Mouse (Mus musculus): ENCODE data around the gene Spata31d1d. TPM values are rescaled to one million over a fixed set of nuclear protein-coding genes. Genes with fewer than 3 reads are reported as not detected.

Spata31d1d gene
- polyA plus RNA-seq, 1 experiment from 2014 or later: not detected

- Histone ChIP-seq H3K4me3 (no peak overlapping the region), H3K9ac (no peak overlapping the region), H3K27ac (no peak overlapping the region), H3K4me1 (no peaks in the 10 kb centered on the region), H3K36me3 (no peaks in the 10 kb centered on the region), H3K9me3 (replicated peaks) (no peaks in the 10 kb centered on the region; the same call in 1 of the 2 replicates), H3K4me2 (no peak overlapping the region), H3K27me3 (replicated peaks) (peaks cover 26% of the 10 kb centered on the region)
- ATAC-seq: no peak
- 73% methylated on average over 7 of the region's 7 CpGs for WGBS (ENCODE audit: insufficient replicate concordance)
These were observed 35.8 kb downstream of the Spata31d1d start for GRCm38 (mm10) chr13:59695781-59696180.

- no peaks in the 10 kb centered on the region for H3K36me3 ChIP-seq
- ATAC-seq: no peak
- no peaks in the 10 kb centered on the region; the same call in 1 of the 2 replicates for H3K9me3 ChIP-seq (replicated peaks)
- no peak within 1 kb of the TSS for H3K9ac ChIP-seq
- H3K27me3 ChIP-seq (replicated peaks): peaks cover 21% of the 10 kb centered on the region
- H3K4me3 ChIP-seq: no peak within 1 kb of the TSS
- H3K4me1 ChIP-seq: peaks cover 6% of the 10 kb centered on the region; the same call in 1 of the 2 replicates
- 69% methylated on average over 3 of the region's 3 CpGs for WGBS (ENCODE audit: insufficient replicate concordance)
- H3K27ac ChIP-seq: no peak within 1 kb of the TSS
- no peak within 1 kb of the TSS for H3K4me2 ChIP-seq
These were observed 37.5 kb downstream of the Spata31d1d start, which contains the start of gene 4921517D22Rik for GRCm38 (mm10) chr13:59694008-59694407. 4921517D22Rik (minus strand) TSS chr13:59694108.

- Histone ChIP-seq H3K9ac (no peak overlapping the region), H3K4me3 (no peak overlapping the region), H3K36me3 (no peaks in the 10 kb centered on the region), H3K4me1 (peaks cover 6% of the 10 kb centered on the region; the same call in 1 of the 2 replicates), H3K4me2 (no peak overlapping the region), H3K9me3 (replicated peaks) (no peaks in the 10 kb centered on the region; the same call in 1 of the 2 replicates), H3K27ac (no peak overlapping the region), H3K27me3 (replicated peaks) (no peaks in the 10 kb centered on the region; the same call in 1 of the 2 replicates)
- no peak for ATAC-seq
- 77% methylated on average over 10 of the region's 10 CpGs for WGBS (ENCODE audit: insufficient replicate concordance)
These were observed 40.1 kb downstream of the Spata31d1d start for GRCm38 (mm10) chr13:59691478-59691877.

DNA sequence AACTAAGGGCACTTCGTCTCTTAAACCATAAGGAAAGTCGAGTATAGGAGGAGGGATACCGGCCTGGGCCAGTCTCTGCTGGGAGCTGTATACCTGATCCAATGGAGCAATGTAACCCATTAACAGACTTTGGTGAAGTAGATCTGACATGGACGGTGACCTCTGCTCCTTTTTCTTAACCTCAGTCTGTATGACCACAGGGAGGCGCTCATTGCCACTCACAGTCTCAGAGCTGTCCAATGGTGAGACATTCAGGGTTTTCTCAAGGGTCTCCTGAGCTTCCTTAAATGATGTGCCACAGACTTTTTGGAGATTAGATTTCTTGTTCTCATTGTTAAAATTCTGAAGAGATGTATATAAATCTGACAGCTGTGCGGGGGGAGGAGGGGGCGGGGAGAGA, 41.0 kb downstream of the Spata31d1d start:
- WGBS (ENCODE audit: insufficient replicate concordance): 69% methylated on average over 7 of the region's 7 CpGs
- Histone ChIP-seq H3K9me3 (replicated peaks) (no peaks in the 10 kb centered on the region; the same call in 1 of the 2 replicates), H3K4me2 (no peak overlapping the region), H3K4me1 (peaks cover 6% of the 10 kb centered on the region; the same call in 1 of the 2 replicates), H3K9ac (no peak overlapping the region), H3K27ac (no peak overlapping the region), H3K27me3 (replicated peaks) (no peaks in the 10 kb centered on the region; the same call in 1 of the 2 replicates), H3K36me3 (no peaks in the 10 kb centered on the region), H3K4me3 (no peak overlapping the region)
- no peak for ATAC-seq

GRCm38 (mm10) chr13:59689843-59690242, 41.7 kb downstream of the Spata31d1d start:
- Histone ChIP-seq H3K9ac (no peak overlapping the region), H3K4me2 (no peak overlapping the region), H3K4me1 (peaks cover 6% of the 10 kb centered on the region; the same call in 1 of the 2 replicates), H3K9me3 (replicated peaks) (no peaks in the 10 kb centered on the region; the same call in 1 of the 2 replicates), H3K27ac (no peak overlapping the region), H3K4me3 (no peak overlapping the region), H3K36me3 (no peaks in the 10 kb centered on the region), H3K27me3 (replicated peaks) (no peaks in the 10 kb centered on the region; the same call in 1 of the 2 replicates)
- no peak for ATAC-seq
- 55% methylated on average over 3 of the region's 3 CpGs for WGBS (ENCODE audit: insufficient replicate concordance)

DNA sequence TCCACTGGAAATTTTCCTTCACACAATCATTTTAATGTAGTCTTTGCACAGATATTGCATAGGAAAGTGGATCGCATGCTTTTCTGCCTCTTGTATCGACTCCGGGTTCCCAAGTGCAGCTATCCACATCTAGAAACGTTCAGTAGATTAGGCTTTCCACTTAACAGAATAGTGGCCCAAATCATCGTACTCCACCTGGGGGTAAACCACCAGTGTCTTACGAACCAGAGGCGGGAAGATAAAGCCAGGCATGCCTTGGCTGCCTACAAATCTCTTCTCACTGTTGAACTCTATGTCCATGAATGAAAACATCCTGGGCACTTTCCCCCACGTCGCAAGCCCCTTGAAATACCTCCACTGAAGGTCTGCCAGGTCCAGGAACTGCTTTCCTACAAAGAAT, 42.2 kb downstream of the Spata31d1d start:
- WGBS (ENCODE audit: insufficient replicate concordance): 63% methylated on average over 9 of the region's 9 CpGs
- H3K4me1 ChIP-seq: peaks cover 6% of the 10 kb centered on the region; the same call in 1 of the 2 replicates

DNA sequence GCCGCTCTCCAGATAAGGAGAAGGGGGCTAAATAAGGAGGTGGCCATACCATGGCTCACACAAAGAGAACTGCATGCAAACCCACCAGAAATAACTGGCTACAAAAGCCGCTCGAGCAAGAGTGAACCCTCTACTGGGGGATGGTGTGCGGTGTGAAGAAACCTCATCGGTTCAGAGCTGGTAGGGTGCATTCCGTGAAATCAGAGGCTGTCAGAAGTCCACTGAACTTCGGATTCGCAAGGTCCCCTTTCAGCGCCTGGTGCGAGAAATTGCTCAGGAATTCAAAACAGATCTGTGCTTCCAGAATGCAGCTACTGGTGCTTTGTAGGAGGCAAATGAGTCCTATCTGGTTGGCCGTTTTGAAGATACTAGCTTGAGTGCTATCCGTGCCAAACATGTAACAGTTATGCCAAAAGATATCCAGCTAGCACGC, 43.2 kb downstream of the Spata31d1d start:
- no peaks in the 10 kb centered on the region for H3K36me3 ChIP-seq
- no peaks in the 10 kb centered on the region; the same call in 1 of the 2 replicates for H3K27me3 ChIP-seq (replicated peaks)
- ATAC-seq: no peak
- no peak overlapping the region for H3K4me2 ChIP-seq
- peaks cover 6% of the 10 kb centered on the region; the same call in 1 of the 2 replicates for H3K4me1 ChIP-seq
- 57% methylated on average over 13 of the region's 13 CpGs for WGBS (ENCODE audit: insufficient replicate concordance)
- H3K27ac ChIP-seq: no peak overlapping the region
- H3K9ac ChIP-seq: no peak overlapping the region
- H3K4me3 ChIP-seq: no peak overlapping the region
- no peaks in the 10 kb centered on the region; the same call in 1 of the 2 replicates for H3K9me3 ChIP-seq (replicated peaks)

More for the DNA sequence above, 42.2 kb downstream of the Spata31d1d start:
- Histone ChIP-seq H3K27me3 (replicated peaks) (no peaks in the 10 kb centered on the region; the same call in 1 of the 2 replicates), H3K9ac (no peak overlapping the region), H3K4me3 (no peak overlapping the region), H3K4me2 (no peak overlapping the region), H3K36me3 (no peaks in the 10 kb centered on the region), H3K9me3 (replicated peaks) (no peaks in the 10 kb centered on the region; the same call in 1 of the 2 replicates), H3K27ac (no peak overlapping the region)
- no peak for ATAC-seq

DNA sequence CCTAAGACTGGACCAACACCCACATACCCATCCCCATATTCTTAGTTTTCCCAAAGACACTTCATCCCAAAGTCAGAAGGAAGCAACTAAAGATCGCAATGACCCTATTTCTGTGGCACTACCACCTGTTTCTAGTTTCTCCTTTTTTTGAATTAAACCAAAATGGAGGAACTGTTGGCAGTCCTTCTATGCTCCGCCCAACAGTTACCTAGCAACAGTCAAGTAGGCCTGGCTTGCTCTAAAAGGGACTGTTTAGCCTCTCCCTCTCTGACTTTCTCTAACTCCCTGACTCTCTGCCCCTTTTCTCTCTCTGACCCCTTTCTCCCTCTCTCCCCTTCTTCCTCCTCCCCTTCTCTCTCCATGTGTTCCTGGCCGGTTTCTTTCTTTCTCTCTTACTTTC, 46.3 kb downstream of the Spata31d1d start:
- Histone ChIP-seq H3K27me3 (replicated peaks) (peaks cover 4% of the 10 kb centered on the region; the same call in 1 of the 2 replicates), H3K36me3 (no peaks in the 10 kb centered on the region), H3K9me3 (replicated peaks) (no peaks in the 10 kb centered on the region), H3K4me1 (peaks cover 20% of the 10 kb centered on the region), H3K27ac (no peak overlapping the region), H3K4me2 (no peak overlapping the region), H3K9ac (no peak overlapping the region), H3K4me3 (no peak overlapping the region)
- no peak for ATAC-seq
- 73% methylated on average over 3 of the region's 3 CpGs for WGBS (ENCODE audit: insufficient replicate concordance)

GRCm38 (mm10) chr13:59682629-59683028, 48.9 kb downstream of the Spata31d1d start:
- Histone ChIP-seq H3K4me1 (peaks cover 34% of the 10 kb centered on the region), H3K9ac (no peak overlapping the region), H3K4me2 (peak overlapping the region; percentile 24; the same call in 1 of the 2 replicates), H3K9me3 (replicated peaks) (no peaks in the 10 kb centered on the region), H3K4me3 (no peak overlapping the region), H3K27ac (no peak overlapping the region), H3K27me3 (replicated peaks) (0 out of 2 replicates have a peak, but pooled peaks cover 4% of the 10 kb centered on the region), H3K36me3 (no peaks in the 10 kb centered on the region)
- ATAC-seq: peak; percentile 65
- WGBS (ENCODE audit: insufficient replicate concordance): 7% methylated on average over 7 of the region's 7 CpGs

DNA sequence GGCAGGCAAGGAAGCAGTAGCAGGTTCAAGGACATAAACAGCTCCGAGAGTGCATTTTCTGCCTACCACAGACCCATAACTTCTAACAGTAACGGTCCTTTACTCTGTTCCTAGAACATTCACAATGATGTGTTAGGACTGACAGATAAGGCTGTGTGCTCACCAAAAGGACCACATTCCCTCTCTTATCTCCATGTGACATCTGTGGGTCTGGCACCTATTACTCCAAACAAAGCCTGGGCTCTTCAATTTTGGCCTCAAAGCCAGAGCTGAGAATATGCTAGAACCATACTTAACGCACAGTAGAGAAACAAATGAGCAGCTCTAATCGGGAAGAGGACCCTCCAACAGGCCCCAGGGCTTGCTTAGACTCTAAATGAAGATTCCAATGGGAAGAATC, 51.6 kb downstream of the Spata31d1d start:
- Histone ChIP-seq H3K27ac (peak overlapping the region; percentile 37; the same call in 1 of the 2 replicates), H3K27me3 (replicated peaks) (0 out of 2 replicates have a peak, but pooled peaks cover 4% of the 10 kb centered on the region), H3K4me3 (no peak overlapping the region), H3K4me1 (peaks cover 51% of the 10 kb centered on the region), H3K36me3 (no peaks in the 10 kb centered on the region), H3K9ac (no peak overlapping the region), H3K9me3 (replicated peaks) (no peaks in the 10 kb centered on the region), H3K4me2 (no peak overlapping the region)
- WGBS (ENCODE audit: insufficient replicate concordance): 30% methylated on average over 4 of the region's 4 CpGs
- no peak for ATAC-seq

DNA sequence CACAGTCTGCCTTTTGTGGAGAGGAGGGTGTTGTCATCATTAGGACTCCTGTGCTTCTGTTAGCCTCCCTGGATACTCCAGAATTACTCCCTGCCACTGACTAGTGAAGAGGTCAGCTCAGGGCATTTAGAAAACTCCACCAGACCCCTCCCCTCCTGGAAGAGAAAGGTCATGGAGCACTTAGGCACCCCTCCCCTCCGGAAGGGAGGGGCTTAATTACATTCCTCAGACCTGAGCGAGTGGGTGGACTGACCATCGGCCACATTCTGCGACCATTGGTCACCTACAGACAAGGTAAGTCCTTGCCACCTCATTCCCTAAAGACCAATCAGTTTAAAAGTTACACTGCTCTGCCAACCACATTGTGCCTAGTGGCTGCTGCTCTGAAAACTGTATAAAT, 52.2 kb downstream of the Spata31d1d start:
- peaks cover 56% of the 10 kb centered on the region for H3K4me1 ChIP-seq
- no peak for ATAC-seq

More for the DNA sequence above, 52.2 kb downstream of the Spata31d1d start:
- Histone ChIP-seq H3K36me3 (no peaks in the 10 kb centered on the region), H3K9ac (no peak overlapping the region), H3K4me3 (no peak overlapping the region), H3K27me3 (replicated peaks) (0 out of 2 replicates have a peak, but pooled peaks cover 4% of the 10 kb centered on the region), H3K9me3 (replicated peaks) (no peaks in the 10 kb centered on the region), H3K27ac (peak overlapping the region; percentile 37; the same call in 1 of the 2 replicates), H3K4me2 (no peak overlapping the region)
- WGBS (ENCODE audit: insufficient replicate concordance): 55% methylated on average over 4 of the region's 4 CpGs
